Mouse (Mus musculus): ENCODE measurements around the gene Psmd9.
"Not testable (repeated sequence)": the region's sequence is repeated elsewhere in the genome, so short reads cannot be mapped to it uniquely, and the experiment has no call there.

Psmd9 gene

DNA sequence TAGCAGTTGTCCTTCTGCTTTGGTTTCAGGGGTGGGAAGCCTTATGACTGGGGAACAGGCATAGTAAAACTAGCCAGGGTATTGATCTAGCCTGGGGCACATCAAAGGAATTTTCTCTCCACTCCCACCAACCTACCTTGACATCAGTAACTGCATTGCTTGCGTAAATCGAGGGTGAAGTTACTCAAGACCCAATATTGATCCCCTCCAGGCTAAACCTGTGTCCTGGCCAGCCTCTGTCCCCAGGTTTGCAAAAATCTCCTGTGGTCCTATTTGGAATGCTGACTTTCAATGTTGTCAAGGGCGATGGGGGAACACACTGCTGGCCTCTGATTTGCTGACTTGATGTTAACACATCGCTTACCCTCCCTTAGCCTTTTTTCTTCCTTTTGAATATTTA is 27.5 kb downstream of the Psmd9 start:
- DNase-seq: no peak

DNA sequence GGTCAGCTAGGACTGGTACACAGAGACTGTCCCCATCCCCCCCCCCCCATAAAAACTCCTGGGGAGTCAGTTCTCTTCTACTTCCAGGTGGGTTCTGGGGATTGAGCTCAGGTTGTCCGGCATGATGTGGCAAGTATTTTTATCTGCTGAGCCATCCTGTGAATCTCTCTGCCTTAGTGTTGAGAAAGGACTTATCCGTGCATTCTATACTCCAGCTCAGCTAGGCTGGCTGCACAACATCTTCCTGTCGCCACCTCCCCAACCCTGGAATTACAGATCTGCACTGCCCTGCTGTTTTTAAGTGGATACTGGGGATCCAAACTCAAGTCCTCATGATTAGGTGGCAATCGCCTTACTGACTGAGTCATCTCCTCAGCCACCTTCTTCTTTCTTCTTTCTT is 29.3 kb downstream of the Psmd9 start:
- DNase-seq: no peak

- DNase-seq: not testable (repeated sequence)
Measured at GRCm38 (mm10) chr5:123200816-123201522, 31.8 kb downstream of the Psmd9 start.

- no peak for DNase-seq
Measured at GRCm38 (mm10) chr5:123201523-123201892, 32.3 kb downstream of the Psmd9 start.

DNA sequence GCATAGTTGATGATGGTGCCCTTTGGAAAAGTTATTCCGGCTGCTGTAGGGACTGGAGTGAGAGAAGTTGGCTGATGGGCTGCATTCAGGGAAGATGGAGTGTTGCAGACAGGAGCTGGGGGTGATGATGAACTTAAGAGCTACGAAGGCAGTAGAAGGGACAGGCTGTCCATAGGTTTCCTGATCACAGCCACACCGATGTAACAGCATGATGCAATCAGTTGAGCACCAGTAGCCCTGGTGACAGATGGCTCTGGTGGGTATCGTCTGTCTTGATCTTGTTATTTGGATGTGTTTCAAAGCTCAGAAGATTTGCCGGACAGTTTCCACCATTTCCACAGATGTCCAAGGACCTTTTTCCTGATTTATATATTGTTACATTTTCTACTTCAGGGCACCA is 32.8 kb downstream of the Psmd9 start:
- no peak for DNase-seq

GRCm38 (mm10) chr5:123202771-123203170 is 33.6 kb downstream of the Psmd9 start:
- not testable (repeated sequence) for DNase-seq

DNA sequence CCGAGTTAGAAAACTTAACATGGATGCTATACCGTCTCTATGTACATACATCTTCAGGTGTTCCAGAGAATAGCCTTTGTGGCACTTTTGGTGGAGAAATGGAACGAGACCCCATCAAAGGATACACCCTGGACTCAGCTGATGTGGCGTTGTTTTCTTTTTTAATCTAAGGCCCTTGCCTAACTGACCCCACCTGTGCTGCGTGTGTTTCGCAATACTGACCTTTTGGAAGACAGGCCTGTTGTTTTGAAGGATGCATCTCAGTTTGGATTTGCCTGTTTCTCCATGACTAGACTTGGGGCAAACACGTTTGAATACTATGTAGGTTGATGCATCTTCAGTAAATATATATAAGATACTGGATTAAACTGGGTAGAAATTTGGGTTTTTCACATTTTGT is 34.4 kb downstream of the Psmd9 start:
- DNase-seq: not testable (repeated sequence)

- DNase-seq: not testable (repeated sequence)
Measured at GRCm38 (mm10) chr5:123222346-123223050, 53.3 kb downstream of the Psmd9 start.

DNA sequence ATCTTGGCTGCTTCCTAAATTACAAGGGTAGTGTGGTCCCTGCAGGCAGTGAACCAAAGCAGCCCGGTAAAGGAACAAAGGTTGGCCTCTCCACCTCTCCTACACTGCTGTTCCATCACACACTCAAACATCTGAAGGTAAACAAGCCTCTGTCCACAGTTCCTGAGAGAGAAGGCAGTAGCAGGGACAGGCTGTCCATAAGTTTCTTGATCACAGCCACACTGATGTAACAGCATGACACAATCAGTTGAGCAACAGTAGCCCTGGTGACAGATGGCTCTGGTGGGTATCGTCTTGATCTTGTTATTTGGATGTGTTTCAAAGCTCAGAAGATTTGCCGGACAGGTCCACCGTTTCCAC is 53.8 kb downstream of the Psmd9 start:
- DNase-seq: no peak

DNA sequence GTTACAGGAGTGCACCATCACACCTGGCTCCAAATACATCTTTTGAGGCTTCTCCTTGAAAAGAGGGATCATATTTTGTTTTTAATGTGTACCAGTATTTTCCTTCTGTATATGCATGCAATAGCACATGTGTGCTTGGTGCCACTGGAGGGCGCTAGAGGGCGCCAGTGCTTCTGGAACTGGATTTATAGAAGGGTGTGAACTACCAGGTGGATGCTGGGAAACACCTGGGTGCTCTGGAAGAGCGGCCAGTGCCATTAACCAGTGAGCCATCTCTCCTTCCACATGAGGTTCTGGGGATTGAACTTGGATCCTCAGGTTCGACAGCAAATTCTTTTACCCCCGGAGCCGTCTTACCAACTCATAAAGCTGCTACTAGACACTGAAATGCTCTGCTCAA is 54.6 kb downstream of the Psmd9 start:
- DNase-seq: not testable (repeated sequence)

DNA sequence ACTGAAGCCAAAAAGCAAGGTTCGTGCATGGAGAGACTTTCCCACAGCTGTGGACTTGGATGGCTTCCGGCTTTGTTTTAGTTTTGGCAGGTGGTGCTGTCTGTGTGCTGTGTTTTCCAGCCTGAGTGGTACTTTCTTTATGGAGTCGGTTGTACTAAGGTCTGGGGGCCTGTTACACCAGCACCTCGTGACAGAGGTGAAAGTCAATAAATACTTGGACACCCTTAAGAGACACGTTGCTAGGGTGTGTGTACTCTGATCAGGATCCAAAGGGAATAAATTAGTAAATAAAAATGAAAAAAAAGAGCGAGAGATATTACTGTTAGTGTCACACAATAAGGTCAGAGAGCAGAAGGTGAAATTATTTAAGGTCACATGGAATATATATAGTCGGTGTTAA is 57.6 kb downstream of the Psmd9 start:
- DNase-seq: no peak

DNA sequence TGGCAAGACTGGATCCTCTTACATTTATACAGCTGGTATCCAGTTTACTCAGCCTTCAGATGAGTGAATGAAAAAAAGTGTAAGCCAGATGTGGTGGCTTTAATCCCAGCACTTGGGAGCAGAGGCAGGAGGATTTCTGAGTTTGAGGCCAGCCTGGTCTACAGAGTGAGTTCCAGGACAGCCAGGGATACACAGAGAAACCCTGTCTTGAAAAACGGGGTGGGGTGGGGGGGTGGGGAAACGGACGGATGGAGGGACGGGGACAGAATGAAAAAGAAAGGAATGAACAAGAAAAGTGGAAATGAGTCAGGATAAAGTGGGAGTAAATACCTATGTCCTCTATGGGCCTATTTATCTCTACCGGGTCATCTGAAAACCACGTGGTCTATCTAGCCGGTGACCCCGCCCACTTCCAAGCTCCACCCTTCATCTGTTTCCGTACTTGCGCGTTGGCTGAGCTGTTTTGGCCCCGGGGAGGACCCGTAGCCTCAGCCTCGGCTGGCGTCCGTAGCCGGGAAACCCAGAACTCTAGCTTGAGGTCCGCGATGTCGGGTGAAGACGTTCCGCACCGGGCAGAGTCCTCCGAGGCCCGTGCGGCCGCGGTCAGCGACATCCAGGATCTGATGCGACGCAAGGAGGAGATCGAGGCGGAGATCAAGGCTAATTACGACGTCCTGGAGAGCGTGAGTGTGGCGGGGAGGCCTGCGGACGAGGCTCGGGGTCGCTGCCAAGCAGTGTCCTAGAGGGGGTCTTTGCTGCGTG is 58.7 kb downstream of the Psmd9 start:
- peak; percentile 97 for DNase-seq

GRCm38 (mm10) chr5:123228524-123228922 is 59.3 kb downstream of the Psmd9 start:
- DNase-seq: no peak

DNA sequence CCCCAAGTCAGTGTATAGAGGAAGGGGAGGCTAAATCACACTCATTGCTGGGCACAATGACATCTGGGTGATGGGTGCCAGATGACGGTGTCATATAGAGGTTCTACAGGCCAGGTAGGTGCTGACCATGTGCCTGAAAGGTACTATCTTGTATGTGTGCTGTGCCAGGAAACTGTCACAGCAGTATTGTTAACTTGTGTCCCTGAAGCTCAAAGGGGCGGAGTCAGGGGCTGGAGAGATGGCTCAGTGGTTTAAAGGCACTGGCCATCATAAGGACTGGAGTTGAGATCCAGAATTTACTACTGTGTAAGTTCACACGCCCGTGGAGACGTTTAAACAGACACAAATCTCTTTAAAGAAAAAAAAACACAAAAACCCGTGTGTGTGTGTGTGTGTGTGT is 60.1 kb downstream of the Psmd9 start:
- DNase-seq: no peak

DNA sequence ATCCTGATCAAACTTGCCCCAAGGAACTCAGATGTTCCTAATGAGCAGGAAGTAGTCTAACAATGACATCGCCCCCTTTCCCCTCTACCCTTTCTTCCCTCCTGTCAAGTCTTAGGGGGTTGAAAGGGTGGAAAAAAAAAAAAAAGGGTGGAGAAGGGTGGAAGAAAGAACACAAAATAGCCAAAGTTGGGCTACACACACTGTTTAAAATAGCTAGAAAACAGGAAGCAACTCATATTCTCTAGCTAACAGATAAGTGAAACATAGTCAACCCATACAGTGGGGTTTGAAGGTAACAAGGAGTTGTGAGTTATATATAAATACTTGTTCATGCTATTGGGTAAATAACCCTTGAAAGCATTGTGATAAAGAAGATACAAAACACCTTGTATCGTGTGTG is 63.0 kb downstream of the Psmd9 start:
- DNase-seq: no peak

DNA sequence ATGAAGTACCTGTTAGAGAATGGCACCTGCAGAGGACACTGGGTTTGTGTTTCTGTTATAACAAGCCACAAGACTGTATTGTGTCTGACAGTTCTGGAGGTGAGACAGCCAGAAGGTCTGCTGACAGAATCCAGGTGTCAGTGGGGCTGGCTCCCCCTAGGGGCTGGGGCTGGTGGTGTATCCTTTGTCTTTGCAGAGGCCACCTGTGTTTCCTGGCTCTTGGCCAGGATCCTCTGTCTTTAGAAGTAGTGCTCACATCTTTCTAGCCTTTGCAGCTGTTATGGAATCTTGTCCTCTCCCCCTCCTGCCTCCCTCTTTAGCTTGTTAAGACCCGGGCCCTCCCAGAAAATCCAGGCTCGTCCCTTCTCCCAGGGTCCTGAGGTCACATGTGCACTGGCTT is 66.5 kb downstream of the Psmd9 start:
- peak; percentile 74 for DNase-seq

- DNase-seq: no peak
Measured at GRCm38 (mm10) chr5:123236426-123236825, 67.2 kb downstream of the Psmd9 start.

DNA sequence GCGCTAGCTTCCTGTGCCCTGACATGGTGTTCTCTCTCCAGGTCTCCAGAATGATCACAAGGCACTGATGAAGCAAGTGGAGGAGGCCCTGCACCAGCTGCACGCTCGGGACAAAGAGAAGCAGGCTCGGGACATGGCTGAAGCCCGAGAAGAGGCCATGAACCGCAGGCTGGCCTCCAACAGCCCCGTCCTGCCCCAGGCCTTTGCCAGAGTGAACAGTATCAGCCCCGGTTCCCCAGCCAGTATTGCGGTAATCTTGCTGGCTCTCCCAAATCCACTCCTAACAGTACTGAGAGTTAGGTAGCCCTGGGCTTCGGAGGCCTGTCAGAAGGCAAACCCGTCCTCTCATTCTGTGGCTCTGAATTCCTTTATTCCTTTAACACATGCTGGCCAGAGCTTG is 70.3 kb downstream of the Psmd9 start:
- DNase-seq: no peak

GRCm38 (mm10) chr5:123245518-123245917 is 76.3 kb downstream of the Psmd9 start:
- peak; percentile 79 for DNase-seq

- no peak for DNase-seq
Measured at GRCm38 (mm10) chr5:123251390-123251789, 82.2 kb downstream of the Psmd9 start.

DNA sequence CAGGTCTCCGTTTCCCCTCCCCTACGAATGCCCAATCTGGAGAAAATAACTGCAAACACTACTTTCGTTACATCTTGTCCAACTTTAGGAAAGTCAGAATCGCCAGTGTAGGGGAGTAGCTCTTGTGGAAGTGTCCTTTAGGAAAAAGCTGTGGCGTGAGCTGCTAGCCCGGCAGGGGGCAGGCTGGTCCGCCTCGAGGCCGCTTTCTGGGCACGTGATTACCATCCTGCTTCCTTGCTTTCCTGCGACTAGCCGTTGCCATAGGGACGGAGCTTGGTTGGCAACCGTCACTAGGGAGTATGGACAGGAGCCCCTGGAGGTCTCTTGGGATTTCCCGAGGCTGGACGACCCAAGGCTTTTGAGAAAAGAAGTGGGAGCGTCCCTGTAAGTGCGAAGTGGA is 82.6 kb downstream of the Psmd9 start, which contains the start of gene Wdr66:
Gene Wdr66 (plus strand): TSS at position 269 of the 400 bp plus-strand sequence.
- DNase-seq: peak; percentile 98

DNA sequence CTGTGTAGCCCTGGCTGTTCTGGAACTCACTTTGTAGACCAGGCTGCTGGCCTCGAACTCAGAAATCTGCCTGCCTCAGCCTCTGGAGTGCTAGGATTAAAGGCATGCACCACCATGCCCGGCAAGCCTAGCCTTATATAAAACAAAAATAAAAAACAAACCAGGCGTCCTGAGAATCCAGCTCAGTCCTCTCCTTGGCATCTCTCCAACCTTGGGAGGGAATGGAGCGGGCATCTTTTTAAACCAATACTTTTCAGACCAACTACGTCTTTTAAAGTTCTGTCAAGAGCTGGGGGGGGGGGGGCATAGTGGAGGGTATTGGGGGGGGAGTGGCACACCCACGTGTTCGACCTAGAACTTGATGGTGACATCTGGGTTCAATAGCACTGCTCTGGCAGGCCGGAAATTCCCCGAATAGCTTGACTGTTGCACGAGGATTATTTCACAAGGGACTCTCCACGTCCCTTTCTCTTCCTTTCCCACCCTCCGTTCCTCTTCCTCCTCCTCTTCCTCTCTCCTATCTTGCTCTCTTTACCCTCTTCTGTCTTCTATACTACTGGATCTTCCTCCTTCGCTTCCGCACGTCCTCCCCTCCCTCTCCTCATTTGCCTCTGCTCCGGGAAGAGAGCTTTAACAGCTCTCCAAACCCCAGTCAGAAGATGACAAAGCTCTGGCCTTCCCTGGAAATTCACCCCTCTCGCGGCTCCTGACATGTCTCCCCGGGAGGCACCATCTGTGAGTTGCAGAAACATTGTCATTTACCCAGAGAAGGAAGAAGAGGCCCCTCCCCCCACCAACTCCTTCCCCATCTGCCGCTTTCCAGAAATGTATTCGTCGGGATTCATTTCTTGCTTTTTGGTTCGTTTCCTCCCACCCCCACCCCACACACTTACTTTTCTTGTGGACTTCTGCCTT is 87.9 kb downstream of the Psmd9 start:
- DNase-seq: peak; percentile 57

GRCm38 (mm10) chr5:123258990-123259389 is 89.8 kb downstream of the Psmd9 start:
- peak; percentile 62 for DNase-seq
